Mouse (Mus musculus): ENCODE results near the gene Nelfb. TPM values are rescaled to one million over a fixed set of nuclear protein-coding genes. Genes with fewer than 3 reads are reported as not detected.

Nelfb gene
- polyA plus RNA-seq, 1 experiment from 2014 or later: 101 TPM

Other genes with a start within 250 kb of the Nelfb start
- gene Dph7, start 249.1 kb downstream of the Nelfb start, polyA plus RNA-seq (2015; fragmentation: Nextera tagmentation; extraction: Ambion mirVana): 41.5 and 44.9 TPM in 2 replicates
- gene Mrpl41, start 236.4 kb downstream of the Nelfb start, polyA plus RNA-seq (2015; fragmentation: Nextera tagmentation; extraction: Ambion mirVana): 143 and 150 TPM in 2 replicates
- 4.4 and 4.5 TPM in 2 replicates for gene Pnpla7, start 235.5 kb downstream of the Nelfb start, polyA plus RNA-seq (2015; fragmentation: Nextera tagmentation; extraction: Ambion mirVana)
- gene Nsmf, start 157.1 kb downstream of the Nelfb start, polyA plus RNA-seq (2015; fragmentation: Nextera tagmentation; extraction: Ambion mirVana): 186 and 223 TPM in 2 replicates
- gene Entpd8, start 131.2 kb downstream of the Nelfb start, polyA plus RNA-seq (2015; fragmentation: Nextera tagmentation; extraction: Ambion mirVana): not detected in 2 replicates
- not detected in 2 replicates for gene Noxa1, start 116.3 kb downstream of the Nelfb start, polyA plus RNA-seq (2015; fragmentation: Nextera tagmentation; extraction: Ambion mirVana)
- gene Nrarp, start 30.7 kb downstream of the Nelfb start, polyA plus RNA-seq (2015; fragmentation: Nextera tagmentation; extraction: Ambion mirVana): 15.8 and 22.0 TPM in 2 replicates
- 0.85 and 1.6 TPM in 2 replicates for gene Tor4a, start 14.6 kb downstream of the Nelfb start, polyA plus RNA-seq (2015; fragmentation: Nextera tagmentation; extraction: Ambion mirVana)
- not detected in 2 replicates for gene Stpg3, start 3.1 kb upstream of the Nelfb start, polyA plus RNA-seq (2015; fragmentation: Nextera tagmentation; extraction: Ambion mirVana)
- not detected in 2 replicates for gene Fam166a, start 7.3 kb upstream of the Nelfb start, polyA plus RNA-seq (2015; fragmentation: Nextera tagmentation; extraction: Ambion mirVana)
- 394 TPM in 2 replicates for gene Tubb4b, start 13.2 kb upstream of the Nelfb start, polyA plus RNA-seq (2015; fragmentation: Nextera tagmentation; extraction: Ambion mirVana)
- not detected in 2 replicates for gene Slc34a3, start 22.9 kb upstream of the Nelfb start, polyA plus RNA-seq (2015; fragmentation: Nextera tagmentation; extraction: Ambion mirVana)
- gene Rnf224, start 25.3 kb upstream of the Nelfb start, polyA plus RNA-seq (2015; fragmentation: Nextera tagmentation; extraction: Ambion mirVana): not detected in 2 replicates
- gene Rnf208, start 30.8 kb upstream of the Nelfb start, polyA plus RNA-seq (2015; fragmentation: Nextera tagmentation; extraction: Ambion mirVana): 91.6 and 106 TPM in 2 replicates
- 0.33 TPM in 1 of 2 replicates, not detected in the other for gene Cysrt1, start 31.0 kb upstream of the Nelfb start, polyA plus RNA-seq (2015; fragmentation: Nextera tagmentation; extraction: Ambion mirVana)
- 5.8 and 9.0 TPM in 2 replicates for gene AL732309.1, start 35.4 kb upstream of the Nelfb start, polyA plus RNA-seq (2015; fragmentation: Nextera tagmentation; extraction: Ambion mirVana)
- gene Tmem203, start 44.0 kb upstream of the Nelfb start, polyA plus RNA-seq (2015; fragmentation: Nextera tagmentation; extraction: Ambion mirVana): 16.0 and 16.2 TPM in 2 replicates
- gene Tprn, start 51.1 kb upstream of the Nelfb start, polyA plus RNA-seq (2015; fragmentation: Nextera tagmentation; extraction: Ambion mirVana): 14.8 and 16.4 TPM in 2 replicates
- 199 and 204 TPM in 2 replicates for gene Ssna1, start 60.9 kb upstream of the Nelfb start, polyA plus RNA-seq (2015; fragmentation: Nextera tagmentation; extraction: Ambion mirVana)
- 150 and 159 TPM in 2 replicates for gene Anapc2, start 61.0 kb upstream of the Nelfb start, polyA plus RNA-seq (2015; fragmentation: Nextera tagmentation; extraction: Ambion mirVana)
- not detected in 2 replicates for gene Tmem210, start 76.7 kb upstream of the Nelfb start, polyA plus RNA-seq (2015; fragmentation: Nextera tagmentation; extraction: Ambion mirVana)
- gene Lrrc26, start 78.4 kb upstream of the Nelfb start, polyA plus RNA-seq (2015; fragmentation: Nextera tagmentation; extraction: Ambion mirVana): 0.21 TPM in 1 of 2 replicates, not detected in the other
- 19.0 and 29.4 TPM in 2 replicates for gene Grin1, start 107.7 kb upstream of the Nelfb start, polyA plus RNA-seq (2015; fragmentation: Nextera tagmentation; extraction: Ambion mirVana)
- 50.6 and 54.6 TPM in 2 replicates for gene Man1b1, start 120.8 kb upstream of the Nelfb start, polyA plus RNA-seq (2015; fragmentation: Nextera tagmentation; extraction: Ambion mirVana)
- gene Dpp7, start 144.9 kb upstream of the Nelfb start, polyA plus RNA-seq (2015; fragmentation: Nextera tagmentation; extraction: Ambion mirVana): 21.5 and 26.9 TPM in 2 replicates
- 3.3 and 7.5 TPM in 2 replicates for gene Uap1l1, start 154.2 kb upstream of the Nelfb start, polyA plus RNA-seq (2015; fragmentation: Nextera tagmentation; extraction: Ambion mirVana)
- gene Sapcd2, start 160.8 kb upstream of the Nelfb start, polyA plus RNA-seq (2015; fragmentation: Nextera tagmentation; extraction: Ambion mirVana): 23.8 and 29.9 TPM in 2 replicates
- gene Entpd2, start 184.4 kb upstream of the Nelfb start, polyA plus RNA-seq (2015; fragmentation: Nextera tagmentation; extraction: Ambion mirVana): 5.2 and 6.2 TPM in 2 replicates
- gene Npdc1, start 187.9 kb upstream of the Nelfb start, polyA plus RNA-seq (2015; fragmentation: Nextera tagmentation; extraction: Ambion mirVana): 384 and 515 TPM in 2 replicates
- 0.31 TPM in 1 of 2 replicates, not detected in the other for gene Fut7, start 211.8 kb upstream of the Nelfb start, polyA plus RNA-seq (2015; fragmentation: Nextera tagmentation; extraction: Ambion mirVana)
- gene Abca2, start 217.2 kb upstream of the Nelfb start, polyA plus RNA-seq (2015; fragmentation: Nextera tagmentation; extraction: Ambion mirVana): 12.2 and 14.9 TPM in 2 replicates
- 2.4 and 4.6 TPM in 2 replicates for gene Clic3, start 245.3 kb upstream of the Nelfb start, polyA plus RNA-seq (2015; fragmentation: Nextera tagmentation; extraction: Ambion mirVana)
- 89.2 and 108 TPM in 2 replicates for gene Paxx, start 249.6 kb upstream of the Nelfb start, polyA plus RNA-seq (2015; fragmentation: Nextera tagmentation; extraction: Ambion mirVana)